Mouse (Mus musculus) lung, postnatal 36 days (tissue): ENCODE measurements around the gene Adamtsl5.

Experiments
- DNase-seq: peaks from one replicate; pipeline ENCODE4 v3.0.0; 2022; ENCODE audit warnings: mixed read lengths

Adamtsl5 gene

GRCm38 (mm10) chr10:80341491-80342304 is 6.5 kb downstream of the Adamtsl5 start:
- no peak for DNase-seq

GRCm38 (mm10) chr10:80341026-80341425 is 7.2 kb downstream of the Adamtsl5 start:
- no peak for DNase-seq

- peak; percentile 93 for DNase-seq
Observed at GRCm38 (mm10) chr10:80339941-80340750, 8.1 kb downstream of the Adamtsl5 start.

GRCm38 (mm10) chr10:80336263-80336662 is 11.9 kb downstream of the Adamtsl5 start:
- DNase-seq = no peak

- DNase-seq = no peak
Observed at GRCm38 (mm10) chr10:80332525-80332989, 15.7 kb downstream of the Adamtsl5 start.

GRCm38 (mm10) chr10:80331636-80332524 is 16.3 kb downstream of the Adamtsl5 start:
- peak; percentile 28 for DNase-seq

GRCm38 (mm10) chr10:80330888-80331287 is 17.3 kb downstream of the Adamtsl5 start:
- DNase-seq = peak; percentile 55

- DNase-seq = no peak
Observed at GRCm38 (mm10) chr10:80330084-80330483, 18.1 kb downstream of the Adamtsl5 start.

GRCm38 (mm10) chr10:80329273-80330081 is 18.7 kb downstream of the Adamtsl5 start, which contains the start of the genes Pcsk4 and Reep6:
Gene Pcsk4, minus strand, starts transcription at chr10:80329498.
Gene Reep6, plus strand, starts transcription at chr10:80329953.
- DNase-seq = peak; percentile 98

- DNase-seq = no peak
Observed at GRCm38 (mm10) chr10:80325045-80325444, 23.2 kb downstream of the Adamtsl5 start.

- DNase-seq = no peak
Observed at GRCm38 (mm10) chr10:80324120-80325037, 23.8 kb downstream of the Adamtsl5 start.

- peak; percentile 87 for DNase-seq
Observed at GRCm38 (mm10) chr10:80323261-80324119, 24.7 kb downstream of the Adamtsl5 start.

GRCm38 (mm10) chr10:80322811-80323211 is 25.4 kb downstream of the Adamtsl5 start:
- peak; percentile 38 for DNase-seq

- no peak for DNase-seq
Observed at GRCm38 (mm10) chr10:80321670-80322581, 26.3 kb downstream of the Adamtsl5 start.

- DNase-seq = no peak
Observed at GRCm38 (mm10) chr10:80321014-80321669, 27.1 kb downstream of the Adamtsl5 start.

- DNase-seq = peak; percentile 98
Observed at GRCm38 (mm10) chr10:80320340-80320760, 27.9 kb downstream of the Adamtsl5 start, which contains the start of gene 2310011J03Rik. Gene 2310011J03Rik, minus strand, starts transcription at chr10:80320537.

- DNase-seq = no peak
Observed at GRCm38 (mm10) chr10:80317011-80317410, 31.2 kb downstream of the Adamtsl5 start.

- peak; percentile 43 for DNase-seq
Observed at GRCm38 (mm10) chr10:80316359-80316781, 31.8 kb downstream of the Adamtsl5 start.
